Mouse (Mus musculus) E14TG2a.4 (cell line): ENCODE results near the gene Myrfl.

Experiments
- CTCF ChIP-seq: conservative IDR thresholded peaks from 2 replicates; pipeline ENCODE4 v1.5.1; 2014; ENCODE audit warnings: low read length
- NANOG ChIP-seq: IDR thresholded peaks from 2 replicates; pipeline ENCODE4 v1.6.1; 2014; ENCODE audit warnings: borderline replicate concordance, low read length, mixed read lengths
- POU5F1 ChIP-seq: IDR thresholded peaks from 2 replicates; pipeline ENCODE4 v1.6.1; 2014; ENCODE audit warnings: low read length, borderline replicate concordance

DNA sequence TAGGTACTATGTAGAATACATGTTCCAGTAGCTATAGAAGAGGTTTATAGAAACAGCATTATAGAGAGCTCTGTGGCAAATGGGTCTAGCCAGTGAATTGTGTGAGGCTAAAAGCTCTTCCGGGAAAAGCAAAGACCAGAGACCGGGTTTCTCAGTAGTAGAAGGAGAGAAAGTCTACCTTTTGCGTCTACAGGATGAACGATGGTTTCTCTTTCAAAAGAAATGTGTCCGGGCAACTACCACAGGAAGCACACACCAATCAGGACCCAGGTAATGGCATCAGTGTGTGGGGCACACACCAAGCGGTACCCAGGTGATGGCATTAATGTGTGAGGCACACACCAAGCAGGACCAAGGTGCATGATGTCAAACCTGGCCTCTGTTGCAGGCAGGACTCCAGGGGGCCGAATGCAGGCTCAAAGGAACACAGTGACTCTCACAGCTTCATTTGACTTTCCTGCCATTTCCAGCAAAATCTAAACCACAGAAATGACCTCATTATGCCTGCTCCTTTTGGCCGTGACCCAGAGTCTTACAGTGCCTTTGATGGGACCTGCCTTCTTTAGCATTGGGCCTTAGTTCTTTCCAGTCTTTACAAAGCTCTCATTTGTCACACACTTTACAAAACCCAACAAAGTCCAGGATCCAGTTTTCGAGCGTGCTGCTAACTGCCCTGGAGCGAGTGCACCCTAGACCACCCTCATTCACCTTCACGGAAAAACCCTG lies 1.4 kb downstream of the Myrfl start:
- TF ChIP-seq CTCF (no peak), POU5F1 (no peak), NANOG (no peak)
